Mouse (Mus musculus): ENCODE results near the gene Nacc1. TPM values are rescaled to one million over a fixed set of nuclear protein-coding genes. Genes with fewer than 3 reads are reported as not detected.
A peak's percentile ranks its signal among the peaks of the same experiment; 100 is the strongest.

The Nacc1 gene
- polyA plus RNA-seq (2016; fragmentation: Nextera tagmentation; extraction: Ambion mirVana) = 16.9 and 21.4 TPM in 2 replicates

GRCm38 (mm10) chr8:84687705-84688100 is at the start of gene Nacc1:
Gene Nacc1, minus strand, starts transcription at chr8:84687862.
- peak within 1 kb of the TSS; percentile 98 for H3K27ac ChIP-seq
- peak within 1 kb of the TSS; percentile 99 for H3K9ac ChIP-seq (replicated peaks)
- ATAC-seq (ENCODE audit: insufficient number of reproducible peaks, insufficient read depth, low FRiP score, low TSS enrichment, low read depth) = peak; percentile 35; the same call in 1 of the 2 replicates
- no peaks in the 10 kb centered on the region for H3K9me3 ChIP-seq
- no peaks in the 10 kb centered on the region for H3K27me3 ChIP-seq
- under 1% methylated on average over 35 of the region's 37 CpGs for WGBS
- peak within 1 kb of the TSS; percentile 90 for H3K4me2 ChIP-seq
- peak within 1 kb of the TSS; percentile 99 for H3K4me3 ChIP-seq (replicated peaks)
- peaks cover 38% of the 10 kb centered on the region for H3K36me3 ChIP-seq
- peaks cover 39% of the 10 kb centered on the region for H3K4me1 ChIP-seq (replicated peaks)

- no peak for ATAC-seq (ENCODE audit: insufficient number of reproducible peaks, insufficient read depth, low FRiP score, low TSS enrichment, low read depth)
- no peak overlapping the region for H3K4me3 ChIP-seq (replicated peaks)
- H3K27ac ChIP-seq = no peak overlapping the region; the same call in 1 of the 2 replicates
- peaks cover 93% of the 10 kb centered on the region for H3K4me1 ChIP-seq (replicated peaks)
- no peaks in the 10 kb centered on the region for H3K9me3 ChIP-seq
- WGBS = 76% methylated on average over 4 of the region's 4 CpGs
- peaks cover 63% of the 10 kb centered on the region for H3K27me3 ChIP-seq
- H3K36me3 ChIP-seq = no peaks in the 10 kb centered on the region
- no peak overlapping the region for H3K4me2 ChIP-seq
- no peak overlapping the region; the same call in 1 of the 2 replicates for H3K9ac ChIP-seq (replicated peaks)
Measured at GRCm38 (mm10) chr8:84736521-84736920, 48.9 kb upstream of the Nacc1 start.

GRCm38 (mm10) chr8:84735597-84735996 is 47.9 kb upstream of the Nacc1 start:
- Histone ChIP-seq H3K27ac (no peak overlapping the region), H3K27me3 (peaks cover 56% of the 10 kb centered on the region), H3K4me2 (no peak overlapping the region), H3K36me3 (no peaks in the 10 kb centered on the region), H3K4me1 (replicated peaks) (peaks cover 93% of the 10 kb centered on the region), H3K9me3 (no peaks in the 10 kb centered on the region), H3K4me3 (replicated peaks) (no peak overlapping the region), H3K9ac (replicated peaks) (no peak overlapping the region)
- 22% methylated on average over 2 of the region's 2 CpGs for WGBS
- ATAC-seq (ENCODE audit: insufficient number of reproducible peaks, insufficient read depth, low FRiP score, low TSS enrichment, low read depth) = no peak

- no peak overlapping the region for H3K9ac ChIP-seq (replicated peaks)
- H3K4me1 ChIP-seq (replicated peaks) = peaks cover 90% of the 10 kb centered on the region
- no peak for ATAC-seq (ENCODE audit: insufficient number of reproducible peaks, insufficient read depth, low FRiP score, low TSS enrichment, low read depth)
- 80% methylated on average over 2 of the region's 2 CpGs for WGBS
- H3K36me3 ChIP-seq = 0 out of 2 replicates have a peak, but pooled peaks cover 4% of the 10 kb centered on the region
- peaks cover 53% of the 10 kb centered on the region for H3K27me3 ChIP-seq
- no peak overlapping the region for H3K4me2 ChIP-seq
- no peak overlapping the region for H3K27ac ChIP-seq
- H3K4me3 ChIP-seq (replicated peaks) = no peak overlapping the region
- H3K9me3 ChIP-seq = no peaks in the 10 kb centered on the region
Measured at GRCm38 (mm10) chr8:84734680-84735079, 47.0 kb upstream of the Nacc1 start.

- 0 out of 2 replicates have a peak, but pooled peaks cover 4% of the 10 kb centered on the region for H3K36me3 ChIP-seq
- peaks cover 48% of the 10 kb centered on the region for H3K27me3 ChIP-seq
- no peak for ATAC-seq (ENCODE audit: insufficient number of reproducible peaks, insufficient read depth, low FRiP score, low TSS enrichment, low read depth)
- H3K27ac ChIP-seq = no peak overlapping the region
- 86% methylated on average over 6 of the region's 6 CpGs for WGBS
- no peak overlapping the region for H3K4me2 ChIP-seq
- H3K9ac ChIP-seq (replicated peaks) = no peak overlapping the region
- H3K4me3 ChIP-seq (replicated peaks) = no peak overlapping the region
- no peaks in the 10 kb centered on the region for H3K9me3 ChIP-seq
- H3K4me1 ChIP-seq (replicated peaks) = peaks cover 83% of the 10 kb centered on the region
Measured at GRCm38 (mm10) chr8:84733959-84734358, 46.3 kb upstream of the Nacc1 start.

GRCm38 (mm10) chr8:84732996-84733395 is 45.3 kb upstream of the Nacc1 start:
- Histone ChIP-seq H3K9me3 (no peaks in the 10 kb centered on the region), H3K9ac (replicated peaks) (peak overlapping the region; percentile 28; the same call in 1 of the 2 replicates), H3K36me3 (peaks cover 5% of the 10 kb centered on the region; the same call in 1 of the 2 replicates), H3K27ac (peak overlapping the region; percentile 20), H3K4me3 (replicated peaks) (no peak overlapping the region), H3K4me1 (replicated peaks) (peaks cover 83% of the 10 kb centered on the region), H3K4me2 (no peak overlapping the region), H3K27me3 (peaks cover 41% of the 10 kb centered on the region)
- ATAC-seq (ENCODE audit: insufficient number of reproducible peaks, insufficient read depth, low FRiP score, low TSS enrichment, low read depth) = no peak
- 47% methylated on average over 6 of the region's 6 CpGs for WGBS

- Histone ChIP-seq H3K4me1 (replicated peaks) (peaks cover 81% of the 10 kb centered on the region), H3K4me3 (replicated peaks) (no peak overlapping the region), H3K27ac (peak overlapping the region; percentile 20; the same call in 1 of the 2 replicates), H3K4me2 (no peak overlapping the region), H3K9me3 (no peaks in the 10 kb centered on the region), H3K36me3 (peaks cover 10% of the 10 kb centered on the region), H3K27me3 (peaks cover 41% of the 10 kb centered on the region), H3K9ac (replicated peaks) (no peak overlapping the region)
- WGBS = 76% methylated on average over 5 of the region's 5 CpGs
- no peak for ATAC-seq (ENCODE audit: insufficient number of reproducible peaks, insufficient read depth, low FRiP score, low TSS enrichment, low read depth)
Measured at GRCm38 (mm10) chr8:84732545-84732944, 44.9 kb upstream of the Nacc1 start.

- Histone ChIP-seq H3K36me3 (peaks cover 19% of the 10 kb centered on the region), H3K4me2 (no peak overlapping the region), H3K9me3 (no peaks in the 10 kb centered on the region), H3K9ac (replicated peaks) (peak overlapping the region; percentile 34), H3K4me3 (replicated peaks) (no peak overlapping the region), H3K4me1 (replicated peaks) (peaks cover 77% of the 10 kb centered on the region), H3K27me3 (peaks cover 37% of the 10 kb centered on the region), H3K27ac (peak overlapping the region; percentile 56)
- WGBS = 70% methylated on average over 11 of the region's 11 CpGs
- ATAC-seq (ENCODE audit: insufficient number of reproducible peaks, insufficient read depth, low FRiP score, low TSS enrichment, low read depth) = no peak
Measured at GRCm38 (mm10) chr8:84731371-84732177, 43.9 kb upstream of the Nacc1 start.

GRCm38 (mm10) chr8:84730541-84731370 is 43.1 kb upstream of the Nacc1 start:
- peaks cover 29% of the 10 kb centered on the region for H3K27me3 ChIP-seq
- peaks cover 28% of the 10 kb centered on the region for H3K36me3 ChIP-seq
- no peak overlapping the region for H3K4me2 ChIP-seq
- peak overlapping the region; percentile 56 for H3K27ac ChIP-seq
- ATAC-seq (ENCODE audit: insufficient number of reproducible peaks, insufficient read depth, low FRiP score, low TSS enrichment, low read depth) = no peak
- WGBS = 59% methylated on average over 9 of the region's 9 CpGs
- no peak overlapping the region for H3K4me3 ChIP-seq (replicated peaks)
- no peaks in the 10 kb centered on the region for H3K9me3 ChIP-seq
- peak overlapping the region; percentile 34 for H3K9ac ChIP-seq (replicated peaks)
- H3K4me1 ChIP-seq (replicated peaks) = peaks cover 77% of the 10 kb centered on the region

GRCm38 (mm10) chr8:84729921-84730362 is 42.3 kb upstream of the Nacc1 start:
- peaks cover 77% of the 10 kb centered on the region for H3K4me1 ChIP-seq (replicated peaks)
- H3K9me3 ChIP-seq = no peaks in the 10 kb centered on the region
- WGBS = 95% methylated on average over 16 of the region's 16 CpGs
- peaks cover 36% of the 10 kb centered on the region for H3K36me3 ChIP-seq
- H3K4me2 ChIP-seq = no peak overlapping the region
- H3K27me3 ChIP-seq = peaks cover 21% of the 10 kb centered on the region
- no peak overlapping the region for H3K4me3 ChIP-seq (replicated peaks)
- peak overlapping the region; percentile 7; the same call in 1 of the 2 replicates for H3K27ac ChIP-seq
- ATAC-seq (ENCODE audit: insufficient number of reproducible peaks, insufficient read depth, low FRiP score, low TSS enrichment, low read depth) = no peak
- H3K9ac ChIP-seq (replicated peaks) = no peak overlapping the region

GRCm38 (mm10) chr8:84728474-84728873 is 40.8 kb upstream of the Nacc1 start:
- Histone ChIP-seq H3K27ac (no peak overlapping the region), H3K9ac (replicated peaks) (0 out of 2 replicates have a peak overlapping the region, but pooled peaks have one; percentile 2), H3K4me3 (replicated peaks) (no peak overlapping the region)

More at GRCm38 (mm10) chr8:84728474-84728873, 40.8 kb upstream of the Nacc1 start:
- Histone ChIP-seq H3K36me3 (peaks cover 50% of the 10 kb centered on the region), H3K4me1 (replicated peaks) (peaks cover 82% of the 10 kb centered on the region), H3K4me2 (no peak overlapping the region; the same call in 1 of the 2 replicates), H3K27me3 (peaks cover 7% of the 10 kb centered on the region), H3K9me3 (no peaks in the 10 kb centered on the region)
- no peak for ATAC-seq (ENCODE audit: insufficient number of reproducible peaks, insufficient read depth, low FRiP score, low TSS enrichment, low read depth)
- WGBS = 78% methylated on average over 3 of the region's 3 CpGs

All from limb, embryonic 12.5 days (tissue).